In genomic region chr12:111752491-111752890, GRCm38 (mm10) we compare ENCODE assay signal across 28 mouse cellular contexts. TPM values are rescaled to one million over a fixed set of nuclear protein-coding genes. Genes with fewer than 3 reads are reported as not detected.
DNase-seq lines count a peak whose midpoint lies in the region; ATAC-seq and TF ChIP-seq lines count a peak whose summit lies in the region.
"Had no signal": no experiment of that assay in that cellular context is flagged by ENCODE, and none has a peak within 500 bp of the region (broad histone marks: within the 10 kb centered on the region; RNA-seq: fewer than 3 reads in every experiment).

No protein-coding gene starts in this region.

- ATAC-seq in kidney, embryonic 16.5 days (ENCODE audit: low FRiP score, low TSS enrichment): no peak
- ATAC-seq: forebrain, embryonic 13.5 days; intestine, embryonic 16.5 days; midbrain, embryonic 16.5 days had no signal

- no peak for TF ChIP-seq CTCF in layer of hippocampus, adult 2 months (conservative IDR thresholded peaks at IDR 0.05)

- H3K27ac ChIP-seq in layer of hippocampus, adult 2 months: peak overlapping the region; percentile 39; the same call in 1 of the 2 replicates
- H3K27ac ChIP-seq in kidney, embryonic 16.5 days (ENCODE audit: low read length): no peak overlapping the region
- H3K27ac ChIP-seq: forebrain, embryonic 13.5 days; hindbrain, embryonic 13.5 days; liver, embryonic 14.5 days; neural tube, embryonic 12.5 days had no signal

- no peaks in the 10 kb centered on the region for H3K36me3 ChIP-seq in kidney, embryonic 16.5 days (ENCODE audit: insufficient read depth, low read length)
- H3K36me3 ChIP-seq: heart, embryonic 12.5 days; hindbrain, embryonic 13.5 days; neural tube, embryonic 12.5 days had no signal

- no peaks in the 10 kb centered on the region for H3K9me3 ChIP-seq in kidney, embryonic 16.5 days (ENCODE audit: low read length)
- H3K9me3 ChIP-seq: forebrain, embryonic 13.5 days; heart, embryonic 12.5 days; hindbrain, embryonic 13.5 days; neural tube, embryonic 12.5 days had no signal

- WGBS in kidney, embryonic 16.5 days: 89% methylated on average over 6 of the region's 6 CpGs

- H3K4me3 ChIP-seq in layer of hippocampus, adult 2 months: no peak overlapping the region
- no peak overlapping the region for H3K4me3 ChIP-seq in kidney, embryonic 16.5 days (ENCODE audit: low read length)
- H3K4me3 ChIP-seq: forebrain, embryonic 13.5 days; heart, adult 2 months; heart, embryonic 12.5 days; hindbrain, embryonic 13.5 days; neural tube, embryonic 12.5 days had no signal

- peak; percentile 21 for DNase-seq in adrenal gland, postnatal 14 days
- no peak for DNase-seq in adrenal gland, adult 8-10 months
- no peak for DNase-seq in layer of hippocampus, adult 2 months (ENCODE audit: low spot score in 2 of 2)
- no peak for DNase-seq in layer of hippocampus, postnatal 25 days (ENCODE audit: extremely low spot score in 1 of 2, low spot score in 1 of 2)
- DNase-seq in 3134 (ENCODE audit: extremely low read depth, insufficient read length, low spot score) (peak; percentile 60), MN1 (ENCODE audit: low spot score) (peak; percentile 86)
- no peak for DNase-seq in cerebellum, adult 11 months
- DNase-seq: B cell, adult 2 months; cerebellum, adult 9-10 months; cerebellum, postnatal 36 days; heart, adult 2 months; heart, postnatal 4 days; kidney, adult 8-10 months; kidney, postnatal 10 days; layer of hippocampus, postnatal 36 days; liver; lung, adult 2 months; lung, postnatal 10 days; spleen, adult 18-20 months; thymus, postnatal 14 days had no signal

- no peaks in the 10 kb centered on the region for H3K4me1 ChIP-seq in kidney, embryonic 16.5 days (ENCODE audit: insufficient read depth, low read length)
- H3K4me1 ChIP-seq: forebrain, embryonic 13.5 days had no signal

- H3K27me3 ChIP-seq in kidney, embryonic 16.5 days (ENCODE audit: insufficient read depth, low read length): no peaks in the 10 kb centered on the region
- H3K27me3 ChIP-seq: forebrain, embryonic 13.5 days; heart, embryonic 12.5 days; hindbrain, embryonic 13.5 days; neural tube, embryonic 12.5 days had no signal

- no peak overlapping the region for H3K4me2 ChIP-seq in kidney, embryonic 16.5 days (replicated peaks; ENCODE audit: low read depth, low read length)
- H3K4me2 ChIP-seq: forebrain, embryonic 13.5 days; hindbrain, embryonic 13.5 days; neural tube, embryonic 12.5 days had no signal

- no peak overlapping the region for H3K9ac ChIP-seq in kidney, embryonic 16.5 days (replicated peaks; ENCODE audit: low read length)
- H3K9ac ChIP-seq: forebrain, embryonic 13.5 days; hindbrain, embryonic 13.5 days; liver, embryonic 14.5 days; neural tube, embryonic 12.5 days had no signal

RNA-seq across cellular contexts. Expression of gene Klc1, which starts 6.2 kb away (rescaled TPM):
- 99.9 and 115 TPM in 2 replicates for total RNA-seq in adrenal gland, postnatal 14 days (2021)
- total RNA-seq in adrenal gland, adult 8-10 months (2022): 100 to 1,000 TPM in 2 of 4 experiments, 10 to 100 TPM in 2; 87.5 to 137 (median 109) TPM
- 100 to 1,000 TPM; 654 to 684 TPM for total RNA-seq in layer of hippocampus, adult 2 months (2021)
- 100 to 1,000 TPM; 701 to 727 TPM for total RNA-seq in layer of hippocampus, postnatal 25 days (2021)
- polyA plus RNA-seq in kidney, embryonic 16.5 days (2015; fragmentation: Nextera tagmentation; extraction: Ambion mirVana): 98.5 and 101 TPM in 2 replicates

RNA-seq across cellular contexts. Expression of gene Apopt1, which starts 39.4 kb away (rescaled TPM):
- total RNA-seq in adrenal gland, postnatal 14 days (2021): 72.5 and 73.3 TPM in 2 replicates
- 10 to 100 TPM; 65.7 to 82.3 (median 74.3) TPM for total RNA-seq in adrenal gland, adult 8-10 months (2022)
- 10 to 100 TPM; 35.7 to 36.8 TPM for total RNA-seq in layer of hippocampus, adult 2 months (2021)
- 10 to 100 TPM; 36.2 to 38.9 TPM for total RNA-seq in layer of hippocampus, postnatal 25 days (2021)
- 54.8 TPM in 2 replicates for polyA plus RNA-seq in kidney, embryonic 16.5 days (2015; fragmentation: Nextera tagmentation; extraction: Ambion mirVana)

RNA-seq across cellular contexts. Expression of gene Bag5, which starts 39.4 kb away (rescaled TPM):
- total RNA-seq in adrenal gland, postnatal 14 days (2021): 32.5 and 34.6 TPM in 2 replicates
- 10 to 100 TPM; 39.2 to 41.7 (median 40.0) TPM for total RNA-seq in adrenal gland, adult 8-10 months (2022)
- 10 to 100 TPM; 50.6 to 50.9 TPM for total RNA-seq in layer of hippocampus, adult 2 months (2021)
- 10 to 100 TPM; 46.7 to 54.1 TPM for total RNA-seq in layer of hippocampus, postnatal 25 days (2021)
- polyA plus RNA-seq in kidney, embryonic 16.5 days (2015; fragmentation: Nextera tagmentation; extraction: Ambion mirVana): 52.0 and 59.5 TPM in 2 replicates

Comparison
In these comparisons a context has a peak if more than half of its experiments do, and no peak if none do; other contexts are left out.
1. DNase-seq: peak in adrenal gland, postnatal 14 days (single experiment), 3134 (single experiment) and MN1 (single experiment); none in adrenal gland, adult 8-10 months (single experiment), layer of hippocampus, adult 2 months (0 of 2), layer of hippocampus, postnatal 25 days (0 of 2) and cerebellum, adult 11 months (single experiment).